Mouse (Mus musculus): ENCODE data around the gene Rrm1. TPM values are rescaled to one million over a fixed set of nuclear protein-coding genes. Genes with fewer than 3 reads are reported as not detected.
"Not testable (repeated sequence)": the region's sequence is repeated elsewhere in the genome, so short reads cannot be mapped to it uniquely, and the experiment has no call there.

Rrm1 gene
- total RNA-seq, 2 experiments from 2014 or later, result 14.7 to 17.0 TPM

DNA sequence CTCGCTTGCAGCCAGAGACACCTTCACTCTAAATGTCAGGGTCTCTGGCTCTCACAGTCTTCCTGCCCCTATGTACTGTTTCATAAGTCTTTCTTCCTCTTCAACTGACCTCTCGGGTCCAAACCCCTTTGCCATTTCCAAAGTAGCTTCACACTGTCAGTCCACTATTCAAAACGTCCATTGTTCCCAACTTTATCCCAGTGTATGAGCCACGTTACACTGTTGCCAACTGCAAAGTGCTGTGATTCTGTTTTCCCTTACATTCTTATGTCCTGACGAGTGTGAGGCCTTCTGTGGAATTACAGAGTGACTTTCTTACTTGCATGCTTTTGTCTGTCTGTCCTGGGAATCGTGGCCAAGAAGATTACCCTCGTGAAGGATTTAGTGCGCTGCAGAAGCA, 26.1 kb downstream of the Rrm1 start:
- DNase-seq, result no peak
- intact Hi-C loops (cut with DNase I; ENCODE audit: low total_unique reads), result no loop called here

DNA sequence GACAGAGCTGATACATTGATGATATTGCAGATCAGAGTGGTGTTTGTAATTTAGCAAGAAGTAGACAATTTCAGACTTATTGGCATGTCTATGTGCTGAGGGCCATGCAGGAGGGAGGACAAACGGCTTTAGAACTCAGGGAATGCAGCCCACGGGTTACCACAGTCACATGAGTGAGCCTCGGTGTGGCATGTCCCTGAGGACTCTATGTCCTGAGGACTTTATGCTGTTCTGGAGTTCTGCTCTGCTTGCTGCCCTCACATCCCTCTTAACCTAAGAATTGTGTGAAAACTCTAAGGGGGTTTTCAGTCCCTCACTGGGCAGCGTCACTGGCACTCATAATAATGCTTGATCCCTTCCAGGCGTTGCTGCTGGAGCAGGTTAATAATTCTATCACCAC, 31.2 kb downstream of the Rrm1 start:
- DNase-seq, result no peak
- intact Hi-C loops (cut with DNase I; ENCODE audit: low total_unique reads), result no loop called here

DNA sequence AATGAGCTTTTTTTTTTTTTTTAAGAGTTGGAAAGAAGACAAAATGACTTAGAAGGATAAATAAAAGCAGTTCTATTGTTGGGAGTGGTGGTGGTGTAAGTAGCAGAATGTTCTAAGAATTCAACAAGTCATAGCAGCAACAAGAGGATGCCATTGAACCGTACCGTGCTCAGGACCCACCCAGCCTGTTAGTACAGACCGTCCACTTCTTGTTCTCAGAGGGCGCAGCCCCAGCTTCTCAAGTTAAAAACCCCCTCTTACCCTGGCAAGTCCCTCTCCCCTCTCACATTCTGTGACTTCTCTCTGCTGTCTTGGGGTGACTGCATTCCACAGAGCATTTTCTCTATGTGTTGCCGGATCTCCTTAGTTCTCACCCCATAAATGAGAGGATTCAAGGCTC, 35.1 kb downstream of the Rrm1 start:
- intact Hi-C loops (cut with DNase I; ENCODE audit: low total_unique reads), result no loop called here
- DNase-seq, result no peak

DNA sequence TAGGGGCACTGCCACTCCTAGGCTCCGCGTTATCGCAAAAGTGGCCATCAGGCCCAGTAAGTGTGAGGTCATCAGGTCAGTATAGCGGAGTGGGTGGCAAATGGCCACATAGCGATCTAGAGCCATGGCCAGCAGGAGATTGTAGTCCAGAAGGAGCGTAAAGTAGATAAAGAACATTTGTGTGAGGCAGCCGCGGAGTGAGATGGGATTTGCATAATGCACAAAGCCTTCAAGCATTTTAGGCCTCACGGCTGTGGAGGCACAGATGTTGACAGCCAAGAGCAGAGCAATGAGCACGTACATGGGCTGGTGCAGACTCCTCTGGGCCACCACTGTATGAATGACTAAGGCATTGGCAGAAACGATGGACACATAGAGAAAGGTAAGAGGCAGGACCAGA, 35.9 kb downstream of the Rrm1 start:
- intact Hi-C loops (cut with DNase I; ENCODE audit: low total_unique reads), result no loop called here
- DNase-seq, result no peak

DNA sequence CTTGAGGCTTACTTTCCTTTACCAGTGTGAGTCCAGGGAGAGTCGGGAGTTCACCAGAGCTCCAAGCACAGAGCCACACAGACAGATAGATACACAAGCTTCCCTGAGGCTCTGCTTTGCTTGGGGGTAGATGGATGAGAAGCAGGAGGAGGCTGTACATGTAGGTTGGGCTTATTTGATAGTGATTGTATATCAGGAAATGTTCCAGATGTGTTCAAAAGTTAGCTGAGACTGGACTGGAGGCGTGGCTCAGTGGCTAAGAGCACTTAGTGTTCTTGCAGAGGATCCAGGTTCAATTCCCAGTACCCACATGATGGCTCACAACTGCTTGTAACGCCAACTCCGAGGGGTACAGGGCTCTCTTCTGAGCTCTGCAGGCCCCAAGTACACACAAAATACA, 36.9 kb downstream of the Rrm1 start:
- no peak for DNase-seq
- intact Hi-C loops (cut with DNase I; ENCODE audit: low total_unique reads), result no loop called here

DNA sequence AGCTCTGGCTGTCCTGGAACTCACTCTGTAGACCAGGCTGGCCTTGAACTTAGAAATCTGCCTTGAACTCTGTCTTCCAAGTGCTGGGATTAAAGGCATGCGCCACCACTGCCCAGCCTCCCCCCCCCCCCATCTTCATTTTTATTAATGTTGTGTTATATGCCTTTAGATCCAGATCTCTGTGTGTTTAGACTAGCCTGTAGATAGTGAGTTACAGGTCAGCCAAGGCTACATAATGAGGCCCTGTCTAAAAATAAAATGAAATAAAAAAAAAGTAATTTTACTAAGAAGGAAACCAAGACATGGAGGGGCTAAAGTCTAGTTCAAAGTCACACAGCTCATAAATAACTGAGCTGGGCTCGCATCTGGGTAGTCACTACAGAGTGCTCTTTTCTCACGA, 37.4 kb downstream of the Rrm1 start:
- intact Hi-C loops (cut with DNase I; ENCODE audit: low total_unique reads), result no loop called here
- DNase-seq, result no peak

DNA sequence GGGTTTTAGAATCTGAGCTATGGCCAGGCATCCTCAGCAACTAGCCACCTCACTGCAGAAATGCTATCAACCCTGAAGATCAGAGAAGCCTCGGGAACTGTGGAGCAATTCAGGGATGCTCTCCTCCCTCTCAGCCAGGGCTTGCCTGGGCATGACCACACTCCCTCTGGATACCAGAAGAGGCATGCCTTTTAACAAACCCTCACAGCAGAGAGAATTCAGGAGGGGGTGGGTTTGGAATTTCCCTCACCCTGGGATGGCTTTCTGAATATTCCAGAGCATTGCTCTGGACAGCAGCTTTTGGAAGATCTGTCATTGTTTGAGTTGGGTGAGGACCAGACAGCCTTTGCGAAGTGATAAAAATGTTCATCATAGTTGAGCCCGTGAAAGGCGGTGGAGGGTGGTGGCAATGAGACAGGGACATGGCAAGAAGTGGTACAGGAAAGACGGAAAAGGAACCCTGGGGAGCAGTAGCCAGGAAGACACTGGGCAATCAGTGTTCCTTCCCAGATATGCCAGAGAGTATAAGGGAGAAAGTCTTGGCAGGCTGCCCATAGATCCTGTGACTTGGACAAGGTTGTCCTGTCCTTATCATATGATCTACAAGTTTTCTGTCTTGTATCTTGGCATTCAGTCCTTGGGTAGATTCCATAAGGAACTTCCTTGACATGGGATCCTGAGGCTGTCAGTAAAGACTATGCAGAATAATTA, 38.0 kb downstream of the Rrm1 start:
- intact Hi-C loops (cut with DNase I; ENCODE audit: low total_unique reads), result no loop called here
- no peak for DNase-seq

DNA sequence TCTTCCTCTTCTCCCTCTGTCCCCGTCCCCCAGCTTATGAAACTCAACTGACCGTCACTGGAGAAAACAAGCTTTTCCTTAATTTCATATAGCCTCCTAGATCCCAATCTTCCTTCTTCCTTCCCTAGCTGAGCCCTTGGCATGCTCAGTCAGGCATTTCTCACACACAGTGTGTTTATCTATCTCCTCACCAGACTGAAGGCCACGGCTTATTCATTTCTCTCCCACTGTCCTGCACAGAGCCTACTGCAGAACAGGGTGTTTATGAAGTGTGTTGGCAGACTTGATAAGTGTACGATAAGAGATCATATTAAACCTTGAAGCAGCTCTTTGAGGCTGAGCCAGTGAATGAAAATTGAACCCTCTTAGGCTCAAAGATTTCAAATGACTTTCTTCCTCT, 39.3 kb downstream of the Rrm1 start:
- intact Hi-C loops (cut with DNase I; ENCODE audit: low total_unique reads), result no loop called here
- no peak for DNase-seq

DNA sequence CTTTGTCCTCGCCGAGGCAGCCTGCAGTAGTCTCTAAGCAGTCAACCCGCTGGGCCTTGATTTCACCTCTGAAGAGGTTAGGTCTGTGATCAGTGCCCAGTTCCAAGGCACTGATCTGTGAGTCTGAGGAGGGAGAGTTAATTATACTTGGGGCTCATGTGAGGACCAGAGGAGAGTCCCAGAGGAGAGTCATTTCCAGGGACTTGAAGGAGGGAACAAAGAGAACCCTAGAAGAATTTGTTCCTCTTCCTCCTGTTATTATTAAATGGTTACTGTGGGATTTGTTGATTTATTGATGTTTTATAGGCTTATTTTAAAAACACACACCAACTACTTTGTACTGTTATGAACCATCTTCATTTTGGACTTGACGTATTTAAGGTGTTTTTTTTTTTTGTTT, 40.1 kb downstream of the Rrm1 start, which contains the start of gene Olfr543:
TSS of gene Olfr543 (minus strand) at position 101 of the 400 bp plus-strand sequence.
- intact Hi-C loops (cut with DNase I; ENCODE audit: low total_unique reads), result no loop called here
- no peak for DNase-seq

DNA sequence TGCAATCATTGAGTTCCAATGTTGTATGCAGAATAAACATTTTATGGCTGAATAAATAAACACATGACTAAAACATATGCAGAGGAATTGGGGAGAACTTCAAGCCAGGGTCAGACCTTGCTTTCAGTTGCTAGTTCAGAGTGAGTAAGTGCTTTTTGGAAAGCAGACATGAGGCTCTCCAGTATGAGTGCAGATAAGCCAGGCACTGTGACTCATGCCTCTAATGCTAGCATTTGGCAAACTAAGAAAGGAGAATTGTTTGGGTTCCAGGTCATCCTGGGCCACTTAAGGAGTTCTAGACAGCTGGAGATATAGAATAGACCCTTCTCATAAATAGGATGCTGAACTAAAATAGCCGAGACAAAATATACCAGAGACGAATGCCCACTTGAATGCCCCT, 42.2 kb downstream of the Rrm1 start:
- no peak for DNase-seq
- intact Hi-C loops (cut with DNase I; ENCODE audit: low total_unique reads), result no loop called here

DNA sequence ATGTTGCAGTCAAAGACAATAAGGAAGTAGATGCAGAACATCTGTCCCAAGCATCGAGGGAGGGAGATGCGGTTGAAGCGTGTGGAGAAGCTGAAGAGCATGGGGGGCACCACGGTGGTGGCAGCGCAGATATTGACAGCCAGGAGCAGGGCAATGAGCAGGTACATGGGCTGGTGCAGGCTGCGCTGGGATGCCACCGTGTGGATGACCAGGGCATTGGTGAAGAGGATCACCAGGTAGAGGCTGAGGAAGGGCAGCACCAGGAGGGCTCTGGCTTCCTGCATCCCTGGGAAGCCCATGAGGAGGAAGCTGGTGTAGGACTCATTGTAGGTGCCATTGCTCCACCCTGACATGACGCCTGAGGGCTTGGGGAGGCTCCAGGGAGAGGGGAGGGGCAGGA, 43.3 kb downstream of the Rrm1 start:
- intact Hi-C loops (cut with DNase I; ENCODE audit: low total_unique reads); DNase-seq: not testable (repeated sequence)

DNA sequence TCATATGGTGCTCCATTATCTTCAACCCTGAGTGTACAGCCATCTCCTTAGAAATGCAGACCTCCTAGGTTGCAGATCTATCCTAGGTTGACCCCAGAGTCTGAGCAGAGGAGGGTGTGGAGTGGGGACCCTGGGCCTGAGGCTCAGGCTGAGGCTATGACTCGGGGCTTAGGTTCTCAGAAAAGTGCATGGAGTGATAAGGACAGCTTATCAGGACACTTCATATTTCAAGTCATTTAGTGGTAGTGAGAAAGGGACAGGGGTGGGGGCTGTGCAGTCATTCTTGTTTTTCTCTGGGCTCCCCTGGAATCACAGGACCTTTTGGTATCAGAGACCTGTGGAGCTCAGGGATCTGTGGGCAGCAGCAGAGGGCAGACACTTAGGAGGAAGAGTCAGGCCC, 44.6 kb downstream of the Rrm1 start:
- DNase-seq, result no peak
- intact Hi-C loops (cut with DNase I; ENCODE audit: low total_unique reads), result no loop called here

DNA sequence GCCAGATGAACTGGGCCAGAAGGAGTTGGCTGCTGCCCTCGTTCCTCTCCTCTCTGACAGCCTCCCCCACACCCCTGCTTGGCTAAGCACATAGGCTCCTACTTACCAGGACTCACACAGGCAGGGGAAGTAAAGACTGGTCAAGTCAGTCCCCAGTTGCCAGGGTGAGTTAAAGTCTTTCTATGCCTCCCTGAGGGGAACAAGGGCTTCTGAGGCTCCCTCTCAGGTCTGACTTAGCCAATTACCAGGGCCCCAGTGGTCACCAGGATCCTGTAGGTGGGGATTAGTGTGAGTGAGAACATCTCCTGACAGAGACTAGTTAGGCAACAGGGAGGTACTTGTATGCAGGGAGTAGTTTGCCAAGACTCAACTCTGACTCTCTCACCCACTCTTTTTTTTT, 46.7 kb downstream of the Rrm1 start, which contains the start of gene Olfr544:
TSS of gene Olfr544 (minus strand) at position 153 of the 400 bp plus-strand sequence.
- intact Hi-C loops (cut with DNase I; ENCODE audit: low total_unique reads), result no loop called here
- no peak for DNase-seq

DNA sequence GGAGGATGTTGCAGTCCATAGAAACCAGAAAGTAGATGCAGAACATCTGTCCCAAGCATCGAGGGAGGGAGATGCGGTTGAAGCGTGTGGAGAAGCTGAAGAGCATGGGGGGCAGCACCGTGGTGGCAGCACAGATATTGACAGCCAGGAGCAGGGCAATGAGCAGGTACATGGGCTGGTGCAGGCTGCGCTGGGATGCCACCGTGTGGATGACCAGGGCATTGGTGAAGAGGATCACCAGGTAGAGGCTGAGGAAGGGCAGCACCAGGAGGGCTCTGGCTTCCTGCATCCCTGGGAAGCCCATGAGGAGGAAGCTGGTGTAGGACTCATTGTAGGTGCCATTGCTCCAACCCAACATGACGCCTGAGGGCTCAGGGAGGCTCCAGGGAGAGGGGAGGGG, 52.9 kb downstream of the Rrm1 start:
- intact Hi-C loops (cut with DNase I; ENCODE audit: low total_unique reads); DNase-seq: not testable (repeated sequence)

DNA sequence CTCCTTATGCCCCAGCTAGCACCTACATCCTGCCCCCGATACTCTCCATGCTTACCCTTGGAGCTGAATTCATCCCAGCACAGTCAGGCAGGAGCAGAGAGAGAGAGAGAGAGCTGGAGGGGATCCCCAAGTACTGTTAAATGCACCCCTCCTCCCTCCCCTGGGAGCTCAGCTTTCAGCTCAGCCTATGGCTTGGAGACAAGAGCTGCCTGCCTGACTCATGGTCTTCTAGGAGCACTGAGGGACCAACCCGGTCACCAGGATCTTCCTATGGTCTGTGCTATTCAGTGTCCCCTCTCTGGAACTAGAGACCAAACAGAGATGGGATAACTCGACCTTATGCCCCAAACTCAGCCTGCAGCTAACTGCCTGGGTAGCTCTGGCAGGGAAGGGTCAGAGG, 58.0 kb downstream of the Rrm1 start, which contains the start of gene Olfr545:
TSS of gene Olfr545 (minus strand) at position 101 of the 400 bp plus-strand sequence.
- intact Hi-C loops (cut with DNase I; ENCODE audit: low total_unique reads), result no loop called here

DNA sequence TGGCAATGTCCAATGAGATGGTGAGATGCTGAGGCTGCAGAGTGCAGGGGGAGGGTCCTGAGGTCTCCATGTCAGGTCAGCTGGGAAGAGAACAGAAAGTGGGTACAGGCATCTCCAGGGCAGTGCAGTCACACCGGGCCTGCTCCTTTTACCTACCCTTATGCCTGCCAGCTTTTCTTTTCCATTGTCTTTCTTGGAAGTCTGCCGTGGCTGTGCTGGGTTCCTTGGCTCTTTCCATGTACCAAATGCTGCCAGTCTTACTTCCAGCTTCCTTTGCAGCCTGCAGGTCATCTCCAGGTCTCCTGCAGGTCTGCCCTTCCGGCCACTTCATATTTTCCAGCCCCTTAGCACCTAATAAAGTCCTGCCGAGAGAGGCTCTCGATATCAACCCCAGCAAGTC, 60.5 kb downstream of the Rrm1 start:
- DNase-seq, result no peak
- intact Hi-C loops (cut with DNase I; ENCODE audit: low total_unique reads), result no loop called here

More for the DNA sequence above, 58.0 kb downstream of the Rrm1 start, which contains the start of gene Olfr545:
- DNase-seq, result no peak

DNA sequence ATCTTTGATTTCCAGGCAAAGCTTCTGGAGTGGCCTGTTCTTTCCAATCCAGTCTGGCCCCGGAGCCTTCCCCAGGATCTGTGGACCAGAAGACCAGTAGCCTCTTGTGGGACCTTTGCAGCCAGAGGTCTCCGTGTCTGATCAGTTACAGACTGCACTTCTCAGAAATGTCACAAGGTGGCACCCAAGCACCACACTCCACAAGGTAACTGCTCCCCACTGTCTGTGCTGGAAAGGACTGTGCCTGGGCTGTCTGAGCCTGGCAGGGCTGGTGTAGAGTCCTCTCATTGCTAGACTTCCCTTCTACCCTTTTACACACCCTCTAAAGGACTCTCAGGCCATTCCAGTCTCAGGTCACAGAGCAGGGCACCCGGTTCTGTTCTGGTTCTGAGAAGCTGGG, 65.4 kb downstream of the Rrm1 start:
- intact Hi-C loops (cut with DNase I; ENCODE audit: low total_unique reads), result no loop called here
- peak; percentile 58 for DNase-seq

DNA sequence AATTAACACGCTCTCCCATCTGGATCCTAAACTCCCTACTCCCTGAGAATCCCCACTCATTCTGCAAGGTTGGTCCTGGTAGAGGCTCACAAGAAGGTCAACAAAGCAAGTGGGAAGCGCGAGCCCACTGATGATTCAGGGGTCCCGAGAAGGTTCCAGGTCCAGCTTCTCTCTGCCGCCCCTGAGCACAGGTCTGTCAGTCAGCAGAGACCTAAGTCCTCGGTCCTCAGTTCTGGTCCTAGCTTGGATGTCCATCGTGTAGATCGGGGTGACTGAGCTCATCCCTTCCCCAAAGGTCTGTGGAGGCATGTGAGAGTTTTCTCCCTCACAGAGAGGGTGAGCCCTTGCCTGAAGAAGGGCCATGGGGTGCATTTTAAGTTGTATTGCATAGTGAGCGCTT, 66.6 kb downstream of the Rrm1 start:
- DNase-seq, result no peak
- intact Hi-C loops (cut with DNase I; ENCODE audit: low total_unique reads), result no loop called here

DNA sequence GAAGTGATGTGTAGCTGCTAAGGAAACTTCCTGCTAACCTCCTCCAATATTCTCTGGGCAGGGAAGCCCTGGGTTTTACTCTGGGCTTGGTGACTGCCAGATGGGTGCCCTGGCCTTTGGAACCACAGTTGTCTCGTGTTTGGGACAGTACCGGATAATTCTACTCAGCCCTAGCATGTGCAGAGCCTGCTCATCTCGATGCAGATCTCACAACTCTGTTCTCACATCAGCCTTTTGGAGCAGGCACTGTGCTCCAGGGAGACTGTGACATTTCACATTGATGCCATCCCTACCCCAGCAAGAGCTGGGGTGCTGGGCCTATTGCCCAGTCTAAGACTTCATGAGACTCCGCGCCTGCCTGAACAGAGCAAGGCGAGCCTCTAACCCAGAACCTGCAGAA, 67.2 kb downstream of the Rrm1 start:
- intact Hi-C loops (cut with DNase I; ENCODE audit: low total_unique reads), result no loop called here
- DNase-seq, result no peak

DNA sequence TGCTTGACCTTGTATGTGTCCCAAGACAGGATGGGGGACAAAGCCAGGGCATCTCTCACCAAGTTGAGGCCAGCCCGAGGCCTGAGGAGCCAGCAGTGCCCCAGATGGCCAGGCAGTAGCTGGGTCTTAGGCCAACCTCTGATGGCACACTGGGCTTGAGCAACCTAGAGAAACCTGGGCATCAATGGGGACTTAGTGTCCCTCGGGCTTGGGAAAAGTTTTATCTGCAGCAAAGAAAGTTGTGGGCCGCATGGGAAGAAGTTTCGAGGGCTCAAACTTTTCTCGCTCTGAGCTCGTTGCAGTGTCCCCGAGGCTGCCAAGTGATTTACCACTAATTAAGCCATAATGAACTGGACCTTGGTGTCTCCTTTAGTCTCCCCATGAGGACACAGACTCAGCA, 68.2 kb downstream of the Rrm1 start:
- intact Hi-C loops (cut with DNase I; ENCODE audit: low total_unique reads), result loop anchor here (5.0 to 10.0 kb wide), 2 partner anchors 128 to 405 kb away; partner anchors contain the start of genes Olfr554 and Olfr571
- no peak for DNase-seq

DNA sequence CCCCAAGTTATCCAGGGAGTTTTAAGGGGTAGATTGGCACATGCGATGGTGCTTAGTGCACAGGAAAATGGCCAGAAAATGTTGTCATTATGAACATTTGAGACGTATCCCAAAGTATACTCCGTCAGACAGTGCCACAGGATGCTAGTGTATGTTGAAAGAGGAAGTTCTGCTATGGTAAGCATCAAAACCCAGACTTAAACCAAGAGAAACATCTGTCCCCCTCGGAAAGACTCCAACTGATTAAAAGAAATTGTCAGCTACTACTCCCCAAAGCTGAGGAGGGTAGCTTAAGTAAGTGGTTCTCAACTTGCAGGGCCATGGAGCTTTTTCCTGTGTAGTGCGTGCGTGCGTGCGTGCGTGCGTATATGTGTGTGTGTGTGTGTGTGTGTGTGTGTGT, 70.4 kb downstream of the Rrm1 start:
- intact Hi-C loops (cut with DNase I; ENCODE audit: low total_unique reads), result loop anchor here (5.0 to 10.0 kb wide), 2 partner anchors 125 to 403 kb away; partner anchors contain the start of genes Olfr554 and Olfr571
- no peak for DNase-seq
